Mouse (Mus musculus): Measurements from ENCODE around the gene Lcn11. TPM values are rescaled to one million over a fixed set of nuclear protein-coding genes. Genes with fewer than 3 reads are reported as not detected.

The Lcn11 gene
- polyA plus RNA-seq, 1 experiment from 2014 or later: not detected

Other genes with a start within 250 kb of the Lcn11 start
- gene Traf2, start 230.1 kb upstream of the Lcn11 start, polyA plus RNA-seq (2015; fragmentation: Nextera tagmentation; extraction: Ambion mirVana): 31.4 and 35.4 TPM in 2 replicates
- 335 and 341 TPM in 2 replicates for gene Edf1, start 219.2 kb upstream of the Lcn11 start, polyA plus RNA-seq (2015; fragmentation: Nextera tagmentation; extraction: Ambion mirVana)
- 4.3 and 7.2 TPM in 2 replicates for gene Mamdc4, start 202.2 kb upstream of the Lcn11 start, polyA plus RNA-seq (2015; fragmentation: Nextera tagmentation; extraction: Ambion mirVana)
- gene Phpt1, start 201.8 kb upstream of the Lcn11 start, polyA plus RNA-seq (2015; fragmentation: Nextera tagmentation; extraction: Ambion mirVana): 169 and 174 TPM in 2 replicates
- 0.39 and 0.62 TPM in 2 replicates for gene Ajm1, start 195.3 kb upstream of the Lcn11 start, polyA plus RNA-seq (2015; fragmentation: Nextera tagmentation; extraction: Ambion mirVana)
- gene Rabl6, start 168.5 kb upstream of the Lcn11 start, polyA plus RNA-seq (2015; fragmentation: Nextera tagmentation; extraction: Ambion mirVana): 80.3 and 81.9 TPM in 2 replicates
- 0.31 and 0.34 TPM in 2 replicates for gene Ccdc183, start 159.3 kb upstream of the Lcn11 start, polyA plus RNA-seq (2015; fragmentation: Nextera tagmentation; extraction: Ambion mirVana)
- gene Tmem141, start 155.0 kb upstream of the Lcn11 start, polyA plus RNA-seq (2015; fragmentation: Nextera tagmentation; extraction: Ambion mirVana): 23.5 and 24.8 TPM in 2 replicates
- 0.59 and 2.1 TPM in 2 replicates for gene Fcna, start 149.0 kb upstream of the Lcn11 start, polyA plus RNA-seq (2015; fragmentation: Nextera tagmentation; extraction: Ambion mirVana)
- not detected in 2 replicates for gene Lcn8, start 123.9 kb upstream of the Lcn11 start, polyA plus RNA-seq (2015; fragmentation: Nextera tagmentation; extraction: Ambion mirVana)
- gene Lcn5, start 119.1 kb upstream of the Lcn11 start, polyA plus RNA-seq (2015; fragmentation: Nextera tagmentation; extraction: Ambion mirVana): not detected in 2 replicates
- gene Lcn6, start 100.2 kb upstream of the Lcn11 start, polyA plus RNA-seq (2015; fragmentation: Nextera tagmentation; extraction: Ambion mirVana): not detected in 2 replicates
- gene Lcn10, start 94.3 kb upstream of the Lcn11 start, polyA plus RNA-seq (2015; fragmentation: Nextera tagmentation; extraction: Ambion mirVana): not detected in 2 replicates
- gene Obp2a, start 77.0 kb upstream of the Lcn11 start, polyA plus RNA-seq (2015; fragmentation: Nextera tagmentation; extraction: Ambion mirVana): not detected in 2 replicates
- gene Bmyc, start 70.3 kb upstream of the Lcn11 start, polyA plus RNA-seq (2015; fragmentation: Nextera tagmentation; extraction: Ambion mirVana): 95.4 and 103 TPM in 2 replicates
- gene Obp2b, start 40.0 kb upstream of the Lcn11 start, polyA plus RNA-seq (2015; fragmentation: Nextera tagmentation; extraction: Ambion mirVana): not detected in 2 replicates
- gene Lcn3, start 11.4 kb upstream of the Lcn11 start, polyA plus RNA-seq (2015; fragmentation: Nextera tagmentation; extraction: Ambion mirVana): not detected in 2 replicates
- gene Gm13539, start 5.2 kb downstream of the Lcn11 start, polyA plus RNA-seq (2015; fragmentation: Nextera tagmentation; extraction: Ambion mirVana): not detected in 2 replicates
- gene Glt6d1, start 38.8 kb downstream of the Lcn11 start, polyA plus RNA-seq (2015; fragmentation: Nextera tagmentation; extraction: Ambion mirVana): not detected in 2 replicates
- gene Lcn9, start 46.1 kb downstream of the Lcn11 start, polyA plus RNA-seq (2015; fragmentation: Nextera tagmentation; extraction: Ambion mirVana): not detected in 2 replicates
- gene Sohlh1, start 70.2 kb downstream of the Lcn11 start, polyA plus RNA-seq (2015; fragmentation: Nextera tagmentation; extraction: Ambion mirVana): not detected in 2 replicates
- gene Kcnt1, start 86.7 kb downstream of the Lcn11 start, polyA plus RNA-seq (2015; fragmentation: Nextera tagmentation; extraction: Ambion mirVana): 0.34 and 0.37 TPM in 2 replicates
- 15.0 and 20.1 TPM in 2 replicates for gene Camsap1, start 206.3 kb downstream of the Lcn11 start, polyA plus RNA-seq (2015; fragmentation: Nextera tagmentation; extraction: Ambion mirVana)
- gene Ubac1, start 244.7 kb downstream of the Lcn11 start, polyA plus RNA-seq (2015; fragmentation: Nextera tagmentation; extraction: Ambion mirVana): 89.7 and 93.6 TPM in 2 replicates